Mouse (Mus musculus): Measurements from ENCODE around the gene Jmjd1c.

GRCm38 (mm10) chr10:67126061-67126858 lies 30.3 kb downstream of the Jmjd1c start:
- TF ChIP-seq CTCF (IDR thresholded peaks at IDR 0.05; ENCODE audit: borderline replicate concordance, insufficient read depth, low read depth, low read length) (no peak), POLR2A (IDR thresholded peaks at IDR 0.05; ENCODE audit: borderline replicate concordance, insufficient read depth, low read length) (no peak)

All from cerebellum, adult 2 months (tissue).